ENCODE assay signal across 15 mouse cellular contexts in genomic region chr2:67107274-67107673, GRCm38 (mm10).
"Had no signal": no experiment of that assay in that cellular context is flagged by ENCODE, and none has a peak within 500 bp of the region (broad histone marks: within the 10 kb centered on the region; RNA-seq: fewer than 3 reads in every experiment).

No protein-coding gene starts in this region.

- ATAC-seq: liver, postnatal 0 days had no signal

- H3K4me1 ChIP-seq: limb, embryonic 12.5 days; liver, embryonic 13.5 days; lung, embryonic 15.5 days; midbrain, embryonic 12.5 days; neural tube, embryonic 12.5 days had no signal

- H3K4me2 ChIP-seq: limb, embryonic 12.5 days; liver, embryonic 13.5 days; lung, embryonic 15.5 days; midbrain, embryonic 12.5 days; neural tube, embryonic 12.5 days had no signal

- H3K27me3 ChIP-seq: limb, embryonic 12.5 days; liver, embryonic 13.5 days; lung, embryonic 15.5 days; midbrain, embryonic 12.5 days; neural tube, embryonic 12.5 days had no signal

- H3K36me3 ChIP-seq: limb, embryonic 12.5 days; liver, embryonic 13.5 days; lung, embryonic 15.5 days; midbrain, embryonic 12.5 days; neural tube, embryonic 12.5 days had no signal

- H3K9ac ChIP-seq: limb, embryonic 12.5 days; liver, embryonic 13.5 days; liver, postnatal 0 days; lung, embryonic 15.5 days; midbrain, embryonic 12.5 days; neural tube, embryonic 12.5 days had no signal

- H3K27ac ChIP-seq: kidney, postnatal 0 days; limb, embryonic 12.5 days; liver, embryonic 13.5 days; lung, embryonic 15.5 days; midbrain, embryonic 12.5 days; neural tube, embryonic 12.5 days had no signal

- H3K4me3 ChIP-seq: limb, embryonic 12.5 days; liver, embryonic 13.5 days; lung, embryonic 15.5 days; midbrain, embryonic 12.5 days; myocyte; neural tube, embryonic 12.5 days had no signal

- H3K9me3 ChIP-seq: limb, embryonic 12.5 days; liver, embryonic 13.5 days; lung, embryonic 15.5 days; midbrain, embryonic 12.5 days; neural tube, embryonic 12.5 days had no signal

- DNase-seq: kidney, adult 11 months; kidney, adult 9 months; kidney, postnatal 4 days; liver; liver, embryonic 13.5 days; liver, postnatal 0 days; lung, postnatal 14 days; thymus, adult 2 months; thymus, postnatal 36 days had no signal
